Comparison of ENCODE assay signal across 8 mouse cellular contexts in the genomic region with DNA sequence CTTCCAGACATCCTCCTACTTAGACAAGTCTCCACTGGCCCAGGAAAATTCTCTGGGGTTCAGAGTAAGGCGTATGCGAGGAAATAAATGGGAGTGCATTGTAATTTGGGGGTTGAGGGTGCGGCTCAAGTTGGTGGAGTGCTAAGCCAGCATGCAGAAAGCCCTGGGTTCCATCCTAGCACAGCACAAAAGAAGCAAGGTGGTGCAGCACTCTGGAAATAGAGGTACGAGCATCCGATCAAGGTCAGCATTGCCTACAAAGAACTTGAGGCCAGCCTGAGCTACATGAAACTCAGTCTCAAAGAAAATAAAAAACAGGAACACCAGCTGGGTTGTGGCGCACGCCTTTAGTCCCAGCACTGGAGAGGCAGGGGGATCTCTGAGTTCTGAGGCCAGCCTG. TPM values are rescaled to one million over a fixed set of nuclear protein-coding genes. Genes with fewer than 3 reads are reported as not detected.
DNase-seq lines count a peak whose midpoint lies in the region; ATAC-seq and TF ChIP-seq lines count a peak whose summit lies in the region.

Gene Nanos3 (minus strand): TSS at position 101 of the 400 bp plus-strand sequence.

- H3K9ac ChIP-seq in kidney, postnatal 0 days (ENCODE audit: low read depth, low read length), result peak within 1 kb of the TSS; percentile 96
- peak within 1 kb of the TSS; percentile 99 for H3K9ac ChIP-seq in embryonic facial prominence, embryonic 11.5 days (replicated peaks; ENCODE audit: low read length)

- peak within 1 kb of the TSS; percentile 69 for H3ac ChIP-seq in myocyte (ENCODE audit: control insufficient read depth, insufficient read length)

- intact Hi-C loops in left cerebral cortex, postnatal 4 days (cut with DNase I), result loop anchor here (10.0 kb wide), 1 partner anchor 170 kb away; the partner anchor contains the start of gene 2210011C24Rik

- H3K27me3 ChIP-seq in kidney, postnatal 0 days (ENCODE audit: insufficient read depth, low read length), result no peaks in the 10 kb centered on the region
- no peaks in the 10 kb centered on the region for H3K27me3 ChIP-seq in embryonic facial prominence, embryonic 11.5 days (ENCODE audit: control insufficient read depth, insufficient read depth, low read length)
- no peaks in the 10 kb centered on the region for H3K27me3 ChIP-seq in myocyte (ENCODE audit: control insufficient read depth, insufficient read depth, insufficient read length)

- H3K4me2 ChIP-seq in kidney, postnatal 0 days (ENCODE audit: low read length), result peak within 1 kb of the TSS; percentile 90
- H3K4me2 ChIP-seq in embryonic facial prominence, embryonic 11.5 days (ENCODE audit: low read depth, low read length), result peak within 1 kb of the TSS; percentile 89
- H3K4me2 ChIP-seq in myocyte (ENCODE audit: low read depth), result peak within 1 kb of the TSS; percentile 78

- peaks cover 24% of the 10 kb centered on the region for H3K4me1 ChIP-seq in kidney, postnatal 0 days (replicated peaks; ENCODE audit: insufficient read depth, low read length)
- peaks cover 9% of the 10 kb centered on the region for H3K4me1 ChIP-seq in embryonic facial prominence, embryonic 11.5 days (ENCODE audit: control insufficient read depth, insufficient read depth, low read length)

- WGBS in kidney, postnatal 0 days, result 96% methylated on average over 7 of the region's 7 CpGs
- 88% methylated on average over 7 of the region's 7 CpGs for WGBS in embryonic facial prominence, embryonic 11.5 days

- H3K27ac ChIP-seq in kidney, postnatal 0 days, result no peak within 1 kb of the TSS
- H3K27ac ChIP-seq in embryonic facial prominence, embryonic 11.5 days (replicated peaks; ENCODE audit: low read depth, low read length), result no peak within 1 kb of the TSS; the same call in 1 of the 2 replicates

- no peak for TF ChIP-seq POLR2A in myocyte (IDR thresholded peaks at IDR 0.05; ENCODE audit: insufficient read length, low read depth)

- TF ChIP-seq CTCF in kidney, postnatal 0 days (IDR thresholded peaks at IDR 0.05; ENCODE audit: low read depth), result no peak

- H3K36me3 ChIP-seq in kidney, postnatal 0 days (ENCODE audit: insufficient read depth, low read length), result no peaks in the 10 kb centered on the region
- no peaks in the 10 kb centered on the region; the same call in 1 of the 2 replicates for H3K36me3 ChIP-seq in embryonic facial prominence, embryonic 11.5 days (replicated peaks; ENCODE audit: control insufficient read depth, insufficient read depth, low read depth, low read length)
- H3K36me3 ChIP-seq in myocyte (ENCODE audit: control insufficient read depth, insufficient read depth), result no peaks in the 10 kb centered on the region

- no peaks in the 10 kb centered on the region for H3K9me3 ChIP-seq in kidney, postnatal 0 days (replicated peaks; ENCODE audit: low read length)
- H3K9me3 ChIP-seq in embryonic facial prominence, embryonic 11.5 days (replicated peaks; ENCODE audit: control insufficient read depth, low read length), result no peaks in the 10 kb centered on the region

- H3K4me3 ChIP-seq in kidney, postnatal 0 days (replicated peaks; ENCODE audit: low read depth, low read length), result peak within 1 kb of the TSS; percentile 75
- H3K4me3 ChIP-seq in embryonic facial prominence, embryonic 11.5 days (ENCODE audit: low read depth, low read length), result peak within 1 kb of the TSS; percentile 83
- peak within 1 kb of the TSS; percentile 28 for H3K4me3 ChIP-seq in myocyte

- no peak for ATAC-seq in kidney, postnatal 0 days (replicated peaks; ENCODE audit: low FRiP score, low read depth)
- no peak for ATAC-seq in embryonic facial prominence, embryonic 11.5 days (replicated peaks; ENCODE audit: insufficient number of reproducible peaks, low FRiP score, low TSS enrichment, low read depth)
- no peak for ATAC-seq in megakaryocyte progenitor cell, adult 5-6 weeks (replicated peaks; ENCODE audit: poor library complexity)

- H3K79me2 ChIP-seq in myocyte (ENCODE audit: control insufficient read depth, insufficient read depth), result no peaks in the 10 kb centered on the region

- no peak for DNase-seq in kidney, postnatal 0 days (ENCODE audit: low spot score)
- no peak for DNase-seq in kidney, adult 18-20 months
- DNase-seq in embryonic facial prominence, embryonic 11.5 days (ENCODE audit: low spot score), result no peak
- peak; percentile 17 for DNase-seq in induced T-regulatory cell, adult 2 months (ENCODE audit: low read depth)
- no peak for DNase-seq in layer of hippocampus, postnatal 36 days
- no peak for DNase-seq in left cerebral cortex, postnatal 4 days

TF ChIP-seq in myocyte, 11 proteins besides CTCF, POLR2A, EP300 and RAD21:
- TF ChIP-seq MAX (IDR thresholded peaks at IDR 0.05; ENCODE audit: low read depth) (no peak), SRF (IDR thresholded peaks at IDR 0.05; ENCODE audit: control insufficient read depth, insufficient read length, low read depth) (no peak), MYOG (IDR thresholded peaks at IDR 0.05; ENCODE audit: control insufficient read depth in 1 of 3, insufficient read depth in 1 of 3, insufficient read length in 2 of 3, low read depth in 2 of 3) (no peak), E2F4 (IDR thresholded peaks at IDR 0.05; ENCODE audit: insufficient read depth) (no peak), CEBPB (IDR thresholded peaks at IDR 0.05; ENCODE audit: insufficient read depth, poor library complexity, severe bottlenecking) (no peak), REST (IDR thresholded peaks at IDR 0.05; ENCODE audit: insufficient read depth, insufficient read length) (no peak), USF1 (IDR thresholded peaks at IDR 0.05; ENCODE audit: low read depth) (no peak), TCF12 (IDR thresholded peaks at IDR 0.05; ENCODE audit: insufficient read depth, poor library complexity, severe bottlenecking) (no peak), POLR2AphosphoS2 (IDR thresholded peaks at IDR 0.05; ENCODE audit: insufficient read length, low read depth) (no peak), TCF3 (IDR thresholded peaks at IDR 0.05; ENCODE audit: insufficient read length, low read depth) (no peak), MYOD1 (IDR thresholded peaks at IDR 0.05; ENCODE audit: control insufficient read depth in 1 of 3, insufficient read length in 2 of 3, low read depth in 2 of 3) (no peak)

RNA-seq across cellular contexts. Expression of gene Nanos3, which starts in this region (rescaled TPM):
- 8.6 and 9.6 TPM in 2 replicates for polyA plus RNA-seq in kidney, postnatal 0 days (2015; fragmentation: Nextera tagmentation; extraction: Ambion mirVana)
- 3.9 and 4.7 TPM in 2 replicates for polyA plus RNA-seq in embryonic facial prominence, embryonic 11.5 days (2014; fragmentation: Nextera tagmentation; extraction: Ambion mirVana)
- 1.2 TPM for polyA plus RNA-seq in myocyte (2012; fragmentation: generic; extraction: Trizol)
- total RNA-seq in layer of hippocampus, postnatal 36 days (2021), result 1 to 10 TPM; 2.2 to 4.9 TPM
- total RNA-seq in megakaryocyte progenitor cell, adult 5-6 weeks (2015), result 0.54 and 1.7 TPM in 2 replicates
- total RNA-seq in megakaryocyte progenitor cell, adult 5-6 weeks (2017), result 3.5 TPM in 1 of 2 replicates, not detected in the other
- total RNA-seq in left cerebral cortex, postnatal 4 days (2021), result 10 to 100 TPM in 1 of 2 experiments, 1 to 10 TPM in 1; 8.1 to 11.4 TPM

Comparison
In these comparisons a context has a peak if more than half of its experiments do, and no peak if none do; other contexts are left out.
1. H3K4me3 ChIP-seq: peak in every context shown above with its lines; median percentile 83 in embryonic facial prominence, embryonic 11.5 days; 75 in kidney, postnatal 0 days; 28 in myocyte.